Mouse (Mus musculus): ENCODE results near the gene Hivep1. TPM values are rescaled to one million over a fixed set of nuclear protein-coding genes. Genes with fewer than 3 reads are reported as not detected.

Gene Hivep1
- polyA plus RNA-seq, 1 experiment from 2014 or later, result 9.3 TPM

DNA sequence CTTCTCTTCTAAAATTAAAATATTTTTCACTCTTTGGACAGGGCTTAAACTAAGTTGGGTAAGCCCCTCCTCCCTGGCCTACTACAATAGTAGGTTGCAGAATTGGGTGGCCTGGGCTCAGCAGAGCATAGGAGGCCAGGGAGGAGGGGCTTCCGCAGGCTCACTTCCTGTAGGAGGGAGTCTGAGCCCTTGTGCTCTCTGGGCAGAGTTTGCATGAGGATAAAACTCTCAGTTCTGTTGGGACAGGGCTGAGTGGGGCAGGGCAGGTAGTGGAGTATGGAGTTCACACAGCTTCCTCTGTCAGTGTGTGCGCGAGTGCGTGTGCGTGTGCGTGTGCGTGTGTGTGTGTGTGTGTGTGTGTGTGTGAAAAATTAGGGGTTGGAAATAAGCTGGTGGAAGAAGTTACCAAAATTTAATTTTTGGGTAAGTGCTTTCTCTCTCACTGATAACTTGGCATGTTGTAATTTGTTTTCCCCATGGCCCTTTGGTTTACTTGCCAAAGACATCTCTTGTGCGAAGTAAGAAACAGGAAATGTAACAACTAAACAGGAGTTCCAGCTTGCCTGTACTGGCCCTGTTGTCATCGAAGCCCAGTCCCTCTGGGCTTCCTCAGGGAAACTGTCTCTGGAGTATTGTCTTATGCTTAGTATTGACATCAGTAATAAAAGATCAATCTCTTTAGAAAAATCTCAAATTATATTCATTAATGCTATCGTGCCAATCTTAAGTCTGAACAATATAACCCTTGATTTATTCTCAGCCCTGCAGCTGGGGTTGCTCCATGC lies 9.2 kb downstream of the Hivep1 start:
- H3K27me3 ChIP-seq (ENCODE audit: control insufficient read depth, insufficient read depth, low read length), result no peaks in the 10 kb centered on the region
- H3K9me3 ChIP-seq (ENCODE audit: control insufficient read depth, low read depth, low read length), result no peaks in the 10 kb centered on the region
- WGBS, result 89% methylated on average over 10 of the region's 10 CpGs
- no peak overlapping the region for H3K9ac ChIP-seq (replicated peaks; ENCODE audit: low read depth, low read length)
- H3K4me2 ChIP-seq (replicated peaks; ENCODE audit: low read depth, low read length), result no peak overlapping the region
- H3K36me3 ChIP-seq (ENCODE audit: control insufficient read depth, insufficient read depth, low read length), result peaks cover 15% of the 10 kb centered on the region
- H3K27ac ChIP-seq (ENCODE audit: low read length), result no peak overlapping the region
- no peak for ATAC-seq (ENCODE audit: insufficient number of reproducible peaks, insufficient read depth, low FRiP score, low read depth)
- no peaks in the 10 kb centered on the region for H3K4me1 ChIP-seq (ENCODE audit: control insufficient read depth, insufficient read depth, low read length)
- no peak overlapping the region for H3K4me3 ChIP-seq (ENCODE audit: low read depth, low read length)

DNA sequence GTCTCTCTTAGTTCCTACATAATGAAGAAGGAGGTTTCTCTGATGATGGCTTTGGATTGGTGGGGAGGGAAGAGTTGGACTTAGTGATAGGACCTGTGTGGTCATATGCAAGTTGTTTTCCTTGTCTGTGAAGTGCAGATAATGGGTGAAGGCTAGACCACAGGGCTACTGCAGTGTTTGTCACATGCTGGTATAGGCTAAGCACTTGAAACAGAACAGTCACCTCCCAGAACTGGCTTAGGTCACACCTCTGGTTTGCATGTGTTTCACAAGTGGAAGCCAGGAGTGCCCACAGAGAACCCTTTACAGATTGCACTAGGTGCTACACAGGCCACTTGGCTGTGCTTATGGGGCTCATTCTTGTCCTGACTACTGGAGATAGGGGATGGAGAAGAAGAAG lies 12.4 kb downstream of the Hivep1 start:
- Histone ChIP-seq H3K4me2 (replicated peaks; ENCODE audit: low read depth, low read length) (no peak overlapping the region), H3K9ac (replicated peaks; ENCODE audit: low read depth, low read length) (no peak overlapping the region), H3K4me1 (ENCODE audit: control insufficient read depth, insufficient read depth, low read length) (no peaks in the 10 kb centered on the region), H3K27ac (ENCODE audit: low read length) (no peak overlapping the region), H3K9me3 (ENCODE audit: control insufficient read depth, low read depth, low read length) (no peaks in the 10 kb centered on the region), H3K36me3 (ENCODE audit: control insufficient read depth, insufficient read depth, low read length) (peaks cover 12% of the 10 kb centered on the region; the same call in 1 of the 2 replicates), H3K27me3 (ENCODE audit: control insufficient read depth, insufficient read depth, low read length) (no peaks in the 10 kb centered on the region), H3K4me3 (ENCODE audit: low read depth, low read length) (no peak overlapping the region)
- ATAC-seq (ENCODE audit: insufficient number of reproducible peaks, insufficient read depth, low FRiP score, low read depth), result no peak

DNA sequence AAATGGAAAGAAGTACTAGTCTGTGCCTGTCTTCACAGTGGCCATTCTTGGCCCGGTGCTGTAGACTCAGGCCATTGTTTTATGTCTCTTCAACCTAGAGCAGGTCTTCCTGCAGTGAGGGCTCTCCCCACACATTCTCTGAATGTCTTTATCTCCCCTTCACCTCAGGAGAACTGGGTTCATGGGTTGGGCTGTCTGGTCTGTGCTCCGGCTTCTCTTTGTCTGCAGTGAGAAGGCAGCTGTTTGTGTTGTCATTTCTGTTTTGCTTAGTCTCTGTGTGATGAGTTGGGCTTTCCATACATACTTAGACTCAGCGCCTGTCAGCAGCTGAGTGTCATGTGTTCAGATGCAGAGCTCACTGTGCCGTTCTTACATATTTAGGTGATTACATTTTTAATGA lies 18.4 kb downstream of the Hivep1 start:
- Histone ChIP-seq H3K4me2 (replicated peaks; ENCODE audit: low read depth, low read length) (no peak overlapping the region), H3K9ac (replicated peaks; ENCODE audit: low read depth, low read length) (no peak overlapping the region), H3K27ac (ENCODE audit: low read length) (no peak overlapping the region), H3K36me3 (ENCODE audit: control insufficient read depth, insufficient read depth, low read length) (peaks cover 5% of the 10 kb centered on the region; the same call in 1 of the 2 replicates), H3K27me3 (ENCODE audit: control insufficient read depth, insufficient read depth, low read length) (no peaks in the 10 kb centered on the region), H3K4me1 (ENCODE audit: control insufficient read depth, insufficient read depth, low read length) (no peaks in the 10 kb centered on the region), H3K4me3 (ENCODE audit: low read depth, low read length) (no peak overlapping the region), H3K9me3 (ENCODE audit: control insufficient read depth, low read depth, low read length) (no peaks in the 10 kb centered on the region)
- WGBS, result 61% methylated on average over 4 of the region's 4 CpGs
- ATAC-seq (ENCODE audit: insufficient number of reproducible peaks, insufficient read depth, low FRiP score, low read depth), result no peak

DNA sequence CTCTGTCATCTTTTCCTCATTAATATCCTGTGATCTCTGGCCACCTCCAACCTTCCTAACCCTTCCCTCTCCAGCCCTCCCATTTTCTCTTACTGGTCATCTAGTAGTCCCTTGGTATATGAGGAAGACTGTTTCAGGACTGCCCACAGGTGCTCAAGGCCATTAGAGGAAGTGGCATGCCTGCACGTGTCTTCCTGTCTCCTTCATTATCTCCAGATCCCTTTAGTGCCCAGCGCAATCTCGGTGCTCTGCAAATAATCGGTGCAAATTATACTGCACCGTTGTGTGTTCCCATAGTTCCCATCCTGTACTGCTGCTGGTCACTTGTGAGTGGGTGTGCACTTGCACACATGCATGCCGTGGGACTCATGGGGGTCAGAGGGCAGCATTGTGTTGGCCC lies 19.2 kb downstream of the Hivep1 start:
- WGBS, result 82% methylated on average over 6 of the region's 6 CpGs
- Histone ChIP-seq H3K4me1 (ENCODE audit: control insufficient read depth, insufficient read depth, low read length) (no peaks in the 10 kb centered on the region), H3K4me3 (ENCODE audit: low read depth, low read length) (no peak overlapping the region), H3K27me3 (ENCODE audit: control insufficient read depth, insufficient read depth, low read length) (no peaks in the 10 kb centered on the region), H3K9ac (replicated peaks; ENCODE audit: low read depth, low read length) (no peak overlapping the region), H3K36me3 (ENCODE audit: control insufficient read depth, insufficient read depth, low read length) (peaks cover 5% of the 10 kb centered on the region; the same call in 1 of the 2 replicates), H3K27ac (ENCODE audit: low read length) (no peak overlapping the region), H3K9me3 (ENCODE audit: control insufficient read depth, low read depth, low read length) (no peaks in the 10 kb centered on the region), H3K4me2 (replicated peaks; ENCODE audit: low read depth, low read length) (no peak overlapping the region)
- ATAC-seq (ENCODE audit: insufficient number of reproducible peaks, insufficient read depth, low FRiP score, low read depth), result no peak

DNA sequence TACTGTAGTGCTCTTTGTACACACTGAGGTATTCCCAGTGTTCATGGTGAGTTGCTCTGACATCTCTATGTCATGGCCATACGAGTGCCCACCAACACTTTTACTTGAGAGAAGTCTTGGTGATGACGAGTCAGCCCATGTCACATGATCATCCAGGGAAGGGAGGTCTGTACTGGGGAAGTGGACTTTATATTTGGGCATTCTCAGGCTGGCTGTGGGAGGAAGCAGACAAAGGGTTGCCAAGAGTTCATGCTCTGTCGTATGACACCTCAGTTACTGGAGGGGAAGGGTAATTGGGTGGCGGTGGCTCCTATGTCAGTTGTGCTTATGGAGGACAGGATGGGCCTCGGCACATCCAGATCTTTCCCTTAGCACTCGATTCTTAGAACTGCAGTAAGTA lies 21.5 kb downstream of the Hivep1 start:
- H3K9me3 ChIP-seq (ENCODE audit: control insufficient read depth, low read depth, low read length), result no peaks in the 10 kb centered on the region
- H3K9ac ChIP-seq (replicated peaks; ENCODE audit: low read depth, low read length), result no peak overlapping the region
- H3K27me3 ChIP-seq (ENCODE audit: control insufficient read depth, insufficient read depth, low read length), result no peaks in the 10 kb centered on the region
- WGBS, result 76% methylated on average over 6 of the region's 6 CpGs
- H3K4me2 ChIP-seq (replicated peaks; ENCODE audit: low read depth, low read length), result no peak overlapping the region
- no peak overlapping the region for H3K27ac ChIP-seq (ENCODE audit: low read length)
- no peaks in the 10 kb centered on the region for H3K4me1 ChIP-seq (ENCODE audit: control insufficient read depth, insufficient read depth, low read length)
- no peaks in the 10 kb centered on the region; the same call in 1 of the 2 replicates for H3K36me3 ChIP-seq (ENCODE audit: control insufficient read depth, insufficient read depth, low read length)
- H3K4me3 ChIP-seq (ENCODE audit: low read depth, low read length), result no peak overlapping the region
- ATAC-seq (ENCODE audit: insufficient number of reproducible peaks, insufficient read depth, low FRiP score, low read depth), result no peak

DNA sequence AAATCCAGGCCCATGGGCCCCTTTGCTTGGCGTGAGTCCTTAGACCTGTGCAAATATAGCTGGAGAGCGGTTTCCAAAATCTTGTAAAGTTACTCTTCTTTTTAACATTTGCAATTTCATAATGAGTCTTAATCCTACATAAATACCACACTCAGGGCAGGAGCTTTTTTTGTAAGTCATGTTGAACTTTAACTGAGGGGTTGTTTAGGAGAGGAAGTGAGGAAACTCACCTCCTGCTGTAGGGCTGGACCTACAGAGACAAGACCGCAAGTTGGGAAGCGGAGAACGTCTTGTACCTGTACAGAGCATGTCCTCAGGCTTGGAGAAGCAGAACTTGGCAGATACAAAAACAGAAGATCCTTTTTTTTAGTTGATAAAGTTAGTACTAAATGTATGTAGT lies 23.7 kb downstream of the Hivep1 start:
- Histone ChIP-seq H3K9ac (replicated peaks; ENCODE audit: low read depth, low read length) (no peak overlapping the region), H3K27ac (ENCODE audit: low read length) (no peak overlapping the region), H3K4me1 (ENCODE audit: control insufficient read depth, insufficient read depth, low read length) (no peaks in the 10 kb centered on the region), H3K36me3 (ENCODE audit: control insufficient read depth, insufficient read depth, low read length) (no peaks in the 10 kb centered on the region), H3K27me3 (ENCODE audit: control insufficient read depth, insufficient read depth, low read length) (no peaks in the 10 kb centered on the region), H3K4me2 (replicated peaks; ENCODE audit: low read depth, low read length) (no peak overlapping the region), H3K9me3 (ENCODE audit: control insufficient read depth, low read depth, low read length) (no peaks in the 10 kb centered on the region), H3K4me3 (ENCODE audit: low read depth, low read length) (no peak overlapping the region)
- 88% methylated on average over 5 of the region's 5 CpGs for WGBS
- no peak for ATAC-seq (ENCODE audit: insufficient number of reproducible peaks, insufficient read depth, low FRiP score, low read depth)

DNA sequence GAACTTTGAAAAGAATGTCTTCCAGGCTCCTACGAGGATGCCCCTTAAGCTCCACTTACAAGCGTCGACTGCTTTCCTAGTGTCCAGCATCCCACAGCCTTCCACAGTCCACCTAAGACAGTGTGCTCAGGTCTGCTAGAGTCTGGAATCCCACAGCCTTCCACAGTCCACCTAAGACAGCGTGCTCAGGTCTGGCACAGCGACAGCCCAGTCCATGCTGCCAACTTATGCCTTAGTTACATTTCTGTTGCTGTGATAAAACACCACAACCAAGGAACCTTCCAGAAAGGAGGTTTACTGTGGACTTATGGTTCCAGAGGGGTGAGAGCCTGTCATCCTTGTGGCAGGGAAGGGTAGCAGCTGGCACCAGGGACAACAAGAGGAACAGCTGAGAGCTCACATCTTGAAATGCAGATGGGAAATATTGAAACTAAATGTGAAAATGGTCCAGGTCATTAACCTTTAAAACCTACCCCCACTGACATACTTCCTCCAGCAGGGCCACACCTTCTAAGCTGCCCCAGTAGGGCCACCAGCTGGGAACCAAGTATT lies 25.0 kb downstream of the Hivep1 start:
- ATAC-seq (ENCODE audit: insufficient number of reproducible peaks, insufficient read depth, low FRiP score, low read depth), result no peak
- no peak overlapping the region for H3K9ac ChIP-seq (replicated peaks; ENCODE audit: low read depth, low read length)
- no peaks in the 10 kb centered on the region for H3K4me1 ChIP-seq (ENCODE audit: control insufficient read depth, insufficient read depth, low read length)
- no peak overlapping the region for H3K4me2 ChIP-seq (replicated peaks; ENCODE audit: low read depth, low read length)
- no peaks in the 10 kb centered on the region for H3K27me3 ChIP-seq (ENCODE audit: control insufficient read depth, insufficient read depth, low read length)
- WGBS, result 93% methylated on average over 5 of the region's 5 CpGs
- no peaks in the 10 kb centered on the region for H3K36me3 ChIP-seq (ENCODE audit: control insufficient read depth, insufficient read depth, low read length)
- no peaks in the 10 kb centered on the region for H3K9me3 ChIP-seq (ENCODE audit: control insufficient read depth, low read depth, low read length)
- no peak overlapping the region for H3K27ac ChIP-seq (ENCODE audit: low read length)
- no peak overlapping the region for H3K4me3 ChIP-seq (ENCODE audit: low read depth, low read length)

DNA sequence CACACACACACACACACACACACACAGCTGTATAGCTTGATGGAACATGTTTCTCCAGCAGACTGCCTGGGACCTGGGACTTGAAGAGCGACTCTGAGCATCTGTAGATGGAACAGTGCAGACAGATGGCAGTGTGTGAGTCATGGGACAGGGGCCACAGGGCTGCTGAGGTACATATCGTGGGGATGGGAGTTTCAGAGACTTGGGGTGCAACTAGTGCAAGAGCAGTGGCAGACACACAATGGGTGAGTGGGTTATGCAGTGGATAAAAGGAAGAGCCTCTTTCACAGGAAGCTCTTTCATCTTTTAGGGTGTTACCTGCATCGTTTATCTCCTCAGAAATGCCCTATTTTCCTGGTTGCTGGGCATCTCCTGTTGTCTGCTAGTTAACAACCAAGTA lies 25.8 kb downstream of the Hivep1 start:
- WGBS, result 85% methylated on average over 3 of the region's 3 CpGs
- Histone ChIP-seq H3K36me3 (ENCODE audit: control insufficient read depth, insufficient read depth, low read length) (no peaks in the 10 kb centered on the region), H3K9me3 (ENCODE audit: control insufficient read depth, low read depth, low read length) (no peaks in the 10 kb centered on the region), H3K27me3 (ENCODE audit: control insufficient read depth, insufficient read depth, low read length) (no peaks in the 10 kb centered on the region), H3K4me3 (ENCODE audit: low read depth, low read length) (no peak overlapping the region), H3K4me1 (ENCODE audit: control insufficient read depth, insufficient read depth, low read length) (no peaks in the 10 kb centered on the region), H3K9ac (replicated peaks; ENCODE audit: low read depth, low read length) (no peak overlapping the region), H3K4me2 (replicated peaks; ENCODE audit: low read depth, low read length) (no peak overlapping the region), H3K27ac (ENCODE audit: low read length) (no peak overlapping the region)
- no peak for ATAC-seq (ENCODE audit: insufficient number of reproducible peaks, insufficient read depth, low FRiP score, low read depth)
